Mouse (Mus musculus): ENCODE data around the gene 1810013L24Rik. TPM values are rescaled to one million over a fixed set of nuclear protein-coding genes. Genes with fewer than 3 reads are reported as not detected.

The 1810013L24Rik gene
- 50.3 and 51.8 TPM in 2 replicates for total RNA-seq (2014; rRNA removed)
- 16.8 and 17.1 TPM in 2 replicates for polyA plus RNA-seq (2015; fragmentation: Nextera tagmentation; extraction: Ambion mirVana)

GRCm38 (mm10) chr16:8829564-8830359 is at the start of gene 1810013L24Rik:
TSS of gene 1810013L24Rik (plus strand) at chr16:8830100.
- TF ChIP-seq CTCF (IDR thresholded peaks at IDR 0.05; ENCODE audit: low read depth), result no peak

DNA sequence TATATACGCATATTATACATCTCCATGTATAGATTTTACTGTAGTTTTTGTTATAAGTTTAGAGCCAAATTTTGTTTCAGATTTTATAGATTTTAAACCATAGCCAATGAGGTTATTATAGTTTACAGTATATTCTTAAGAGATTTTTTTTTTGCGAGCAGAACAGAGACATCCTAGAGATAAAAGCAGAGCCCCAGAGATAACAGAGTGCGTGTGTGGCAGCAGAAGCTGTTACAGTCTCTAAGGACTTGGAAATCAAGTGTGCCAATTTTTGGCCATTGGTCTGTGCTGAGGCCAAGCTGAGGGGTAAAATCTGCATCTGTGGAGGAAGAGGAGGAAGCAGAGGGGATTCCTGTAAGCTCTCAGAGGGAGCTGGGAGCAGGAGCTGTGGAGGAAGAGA is 49.7 kb upstream of the 1810013L24Rik start:
- no peak for TF ChIP-seq CTCF (IDR thresholded peaks at IDR 0.05; ENCODE audit: low read depth)
- DNase-seq (ENCODE audit: low spot score) (no peak), ATAC-seq (no peak)
- Histone ChIP-seq H3K27ac (no peak overlapping the region), H3K4me3 (ENCODE audit: low read length) (no peak overlapping the region), H3K27me3 (ENCODE audit: insufficient read depth, low read length) (no peaks in the 10 kb centered on the region), H3K9me3 (ENCODE audit: low read length) (no peaks in the 10 kb centered on the region), H3K4me2 (ENCODE audit: low read depth, low read length) (no peak overlapping the region), H3K4me1 (ENCODE audit: insufficient read depth, low read length) (no peaks in the 10 kb centered on the region), H3K9ac (replicated peaks; ENCODE audit: low read length) (no peak overlapping the region), H3K36me3 (ENCODE audit: insufficient read depth, low read length) (no peaks in the 10 kb centered on the region)
- WGBS, result 77% methylated on average over 3 of the region's 3 CpGs

More at GRCm38 (mm10) chr16:8829564-8830359, at the start of gene 1810013L24Rik:
- Histone ChIP-seq H3K9ac (replicated peaks; ENCODE audit: low read length) (peak within 1 kb of the TSS; percentile 100), H3K4me2 (ENCODE audit: low read depth, low read length) (peak within 1 kb of the TSS; percentile 92), H3K9me3 (ENCODE audit: low read length) (no peaks in the 10 kb centered on the region), H3K27me3 (ENCODE audit: insufficient read depth, low read length) (no peaks in the 10 kb centered on the region), H3K27ac (peak within 1 kb of the TSS; percentile 98), H3K4me1 (ENCODE audit: insufficient read depth, low read length) (peaks cover 7% of the 10 kb centered on the region), H3K36me3 (ENCODE audit: insufficient read depth, low read length) (0 out of 2 replicates have a peak, but pooled peaks cover 3% of the 10 kb centered on the region), H3K4me3 (ENCODE audit: low read length) (peak within 1 kb of the TSS; percentile 100)
- ATAC-seq, result peak; percentile 98
- under 1% methylated on average over 77 of the region's 80 CpGs for WGBS
- DNase-seq (ENCODE audit: low spot score), result peak; percentile 99

DNA sequence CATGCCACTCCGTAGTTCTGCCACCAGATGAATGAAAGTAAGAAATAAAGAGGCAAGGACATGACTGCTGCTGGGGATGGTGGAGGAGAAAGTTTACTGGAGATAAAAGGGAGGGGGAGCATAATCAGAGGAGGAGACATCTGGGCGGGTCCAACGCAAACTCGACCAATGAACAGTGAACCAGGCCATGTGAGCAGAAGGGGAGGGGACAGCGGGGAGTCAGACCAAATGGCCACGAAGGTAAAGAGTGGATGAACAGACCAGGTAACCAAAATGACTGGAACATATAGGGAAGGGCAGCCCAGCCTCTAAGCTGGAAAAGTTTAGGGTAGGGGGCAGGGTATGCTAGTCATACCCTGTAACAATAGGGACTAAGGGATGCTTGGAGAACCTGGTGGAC is 48.7 kb upstream of the 1810013L24Rik start:
- DNase-seq (ENCODE audit: low spot score) (no peak), ATAC-seq (no peak)
- Histone ChIP-seq H3K27ac (no peak overlapping the region), H3K4me2 (ENCODE audit: low read depth, low read length) (no peak overlapping the region), H3K9me3 (ENCODE audit: low read length) (no peaks in the 10 kb centered on the region), H3K9ac (replicated peaks; ENCODE audit: low read length) (no peak overlapping the region), H3K4me1 (ENCODE audit: insufficient read depth, low read length) (no peaks in the 10 kb centered on the region), H3K27me3 (ENCODE audit: insufficient read depth, low read length) (no peaks in the 10 kb centered on the region), H3K4me3 (ENCODE audit: low read length) (no peak overlapping the region), H3K36me3 (ENCODE audit: insufficient read depth, low read length) (no peaks in the 10 kb centered on the region)
- 67% methylated on average over 6 of the region's 6 CpGs for WGBS
- no peak for TF ChIP-seq CTCF (IDR thresholded peaks at IDR 0.05; ENCODE audit: low read depth)

- no peaks in the 10 kb centered on the region for H3K4me1 ChIP-seq (ENCODE audit: insufficient read depth, low read length)
- WGBS, result 92% methylated on average over 2 of the region's 2 CpGs
- no peak for TF ChIP-seq CTCF (IDR thresholded peaks at IDR 0.05; ENCODE audit: low read depth)
Measured at GRCm38 (mm10) chr16:8781660-8782059, 48.2 kb upstream of the 1810013L24Rik start.

GRCm38 (mm10) chr16:8783198-8783913 is 46.5 kb upstream of the 1810013L24Rik start:
- Histone ChIP-seq H3K27ac (no peak overlapping the region), H3K9me3 (ENCODE audit: low read length) (no peaks in the 10 kb centered on the region), H3K4me3 (ENCODE audit: low read length) (no peak overlapping the region), H3K27me3 (ENCODE audit: insufficient read depth, low read length) (no peaks in the 10 kb centered on the region), H3K9ac (replicated peaks; ENCODE audit: low read length) (no peak overlapping the region), H3K36me3 (ENCODE audit: insufficient read depth, low read length) (no peaks in the 10 kb centered on the region), H3K4me2 (ENCODE audit: low read depth, low read length) (no peak overlapping the region), H3K4me1 (ENCODE audit: insufficient read depth, low read length) (no peaks in the 10 kb centered on the region)
- no peak for ATAC-seq
- WGBS, result 87% methylated on average over 16 of the region's 16 CpGs
- no peak for TF ChIP-seq CTCF (IDR thresholded peaks at IDR 0.05; ENCODE audit: low read depth)
- DNase-seq (ENCODE audit: low spot score), result no peak

More at GRCm38 (mm10) chr16:8781660-8782059, 48.2 kb upstream of the 1810013L24Rik start:
- ATAC-seq, result no peak
- Histone ChIP-seq H3K4me2 (ENCODE audit: low read depth, low read length) (no peak overlapping the region), H3K9me3 (ENCODE audit: low read length) (no peaks in the 10 kb centered on the region), H3K36me3 (ENCODE audit: insufficient read depth, low read length) (no peaks in the 10 kb centered on the region), H3K9ac (replicated peaks; ENCODE audit: low read length) (no peak overlapping the region), H3K4me3 (ENCODE audit: low read length) (no peak overlapping the region), H3K27me3 (ENCODE audit: insufficient read depth, low read length) (no peaks in the 10 kb centered on the region), H3K27ac (no peak overlapping the region)
- DNase-seq (ENCODE audit: low spot score), result no peak

- Histone ChIP-seq H3K27ac (no peak overlapping the region), H3K4me3 (ENCODE audit: low read length) (no peak overlapping the region), H3K4me2 (ENCODE audit: low read depth, low read length) (no peak overlapping the region), H3K36me3 (ENCODE audit: insufficient read depth, low read length) (no peaks in the 10 kb centered on the region), H3K9me3 (ENCODE audit: low read length) (no peaks in the 10 kb centered on the region), H3K27me3 (ENCODE audit: insufficient read depth, low read length) (no peaks in the 10 kb centered on the region), H3K4me1 (ENCODE audit: insufficient read depth, low read length) (no peaks in the 10 kb centered on the region), H3K9ac (replicated peaks; ENCODE audit: low read length) (no peak overlapping the region)
- no peak for ATAC-seq
- no peak for DNase-seq (ENCODE audit: low spot score)
- WGBS, result 67% methylated on average over 3 of the region's 3 CpGs
- no peak for TF ChIP-seq CTCF (IDR thresholded peaks at IDR 0.05; ENCODE audit: low read depth)
Measured at GRCm38 (mm10) chr16:8784753-8785152, 45.1 kb upstream of the 1810013L24Rik start.
